Mouse (Mus musculus) heart, adult 2 months (tissue): ENCODE measurements around the gene Edc4.

Experiments
- CTCF ChIP-seq: fragments of 200-600 bp; IDR thresholded peaks from 2 replicates; pipeline ENCODE4 v1.8.1; 2022; ENCODE audit warnings: antibody characterized with exemption, mild to moderate bottlenecking, moderate library complexity
- POLR2A ChIP-seq: fragments of 200-500 bp; IDR thresholded peaks from 2 replicates; pipeline ENCODE4 v1.6.1; 2011; ENCODE audit warnings: mild to moderate bottlenecking, low read depth, low read length, control low read depth; ENCODE audit not compliant: insufficient read depth

GRCm38 (mm10) chr8:105866364-105867029 is 14.2 kb upstream of the Edc4 start:
- peak; percentile 44 for TF ChIP-seq CTCF
- no peak for TF ChIP-seq POLR2A
